Mouse (Mus musculus) adrenal gland, postnatal 14 days (tissue): Measurements from ENCODE around the gene Rmi1. TPM values are rescaled to one million over a fixed set of nuclear protein-coding genes. Genes with fewer than 3 reads are reported as not detected.
"Not testable (repeated sequence)": the region's sequence is repeated elsewhere in the genome, so short reads cannot be mapped to it uniquely, and the experiment has no call there.

Experiments used
- DNase-seq: peaks from one replicate; pipeline ENCODE4 v3.0.0; 2021; ENCODE audit warnings: mixed read lengths
- long read RNA-seq, 2 experiments: library from polyadenylated mRNA; stranded (forward); transcript quantifications; one replicate each; pipeline ENCODE4 v2.0.0; 2021
- total RNA-seq: library from RNA; stranded (reverse); gene quantifications from 2 replicates; pipeline ENCODE4 v1.2.3, GENCODE M21; 2021

Gene Rmi1
- total RNA-seq: 18.6 and 19.3 TPM in 2 replicates
- long read RNA-seq, experiment 1, transcript Rmi1-205 (3 exons, 3,594 nt): minor isoform, 6 of 28 reads
- long read RNA-seq, experiment 1, transcript Rmi1-201 (3 exons, 3,855 nt): major isoform, 9 of 28 reads
- long read RNA-seq, experiment 1, partial matches to known transcripts: 1 of 28 reads
- long read RNA-seq, experiment 1, other reads (novel, unspliced or antisense): 11 of 28 reads
- long read RNA-seq, experiment 2, partial matches to known transcripts: 1 of 16 reads
- long read RNA-seq, experiment 2, other reads (novel, unspliced or antisense): 8 of 16 reads

- DNase-seq: peak; percentile 99
Observed at GRCm38 (mm10) chr13:58402003-58402743, at the start of gene Rmi1. Gene Rmi1 (plus strand): TSS chr13:58402248.

GRCm38 (mm10) chr13:58352996-58353395, 49.1 kb upstream of the Rmi1 start:
- no peak for DNase-seq

- DNase-seq: peak; percentile 93
Observed at GRCm38 (mm10) chr13:58358629-58359303, 43.3 kb upstream of the Rmi1 start, which contains the start of gene Kif27. Gene Kif27 (minus strand): TSS chr13:58359122.

GRCm38 (mm10) chr13:58359304-58359653, 42.8 kb upstream of the Rmi1 start:
- no peak for DNase-seq

- DNase-seq: no peak
Observed at GRCm38 (mm10) chr13:58364353-58365175, 37.5 kb upstream of the Rmi1 start.

- not testable (repeated sequence) for DNase-seq
Observed at GRCm38 (mm10) chr13:58365179-58365578, 36.9 kb upstream of the Rmi1 start.

- DNase-seq: no peak
Observed at GRCm38 (mm10) chr13:58366373-58366772, 35.7 kb upstream of the Rmi1 start.

GRCm38 (mm10) chr13:58367641-58368040, 34.4 kb upstream of the Rmi1 start:
- DNase-seq: no peak

- no peak for DNase-seq
Observed at GRCm38 (mm10) chr13:58368835-58369234, 33.2 kb upstream of the Rmi1 start.

- DNase-seq: no peak
Observed at GRCm38 (mm10) chr13:58372278-58373152, 29.5 kb upstream of the Rmi1 start.

- DNase-seq: no peak
Observed at GRCm38 (mm10) chr13:58373153-58373470, 28.9 kb upstream of the Rmi1 start.

- peak; percentile 6 for DNase-seq
Observed at GRCm38 (mm10) chr13:58384371-58384770, 17.7 kb upstream of the Rmi1 start.

GRCm38 (mm10) chr13:58384779-58385546, 17.1 kb upstream of the Rmi1 start, which contains the start of gene 2210016F16Rik:
Gene 2210016F16Rik (minus strand): TSS chr13:58385225.
- peak; percentile 81 for DNase-seq

- peak; percentile 6 for DNase-seq
Observed at GRCm38 (mm10) chr13:58385547-58385920, 16.5 kb upstream of the Rmi1 start.

- peak; percentile 81 for DNase-seq
Observed at GRCm38 (mm10) chr13:58387948-58388347, 14.1 kb upstream of the Rmi1 start.

GRCm38 (mm10) chr13:58388379-58388778, 13.7 kb upstream of the Rmi1 start:
- no peak for DNase-seq

GRCm38 (mm10) chr13:58389324-58389951, 12.6 kb upstream of the Rmi1 start:
- no peak for DNase-seq

GRCm38 (mm10) chr13:58394392-58394791, 7.7 kb upstream of the Rmi1 start:
- not testable (repeated sequence) for DNase-seq

- peak; percentile 49 for DNase-seq
Observed at GRCm38 (mm10) chr13:58397651-58398050, 4.4 kb upstream of the Rmi1 start.

- no peak for DNase-seq
Observed at GRCm38 (mm10) chr13:58400576-58400975, 1.5 kb upstream of the Rmi1 start.
